Mouse (Mus musculus): ENCODE data around the gene Cacna2d4. TPM values are rescaled to one million over a fixed set of nuclear protein-coding genes. Genes with fewer than 3 reads are reported as not detected.

Gene Cacna2d4
- total RNA-seq, 1 experiment from 2014 or later, result 1.1 TPM

DNA sequence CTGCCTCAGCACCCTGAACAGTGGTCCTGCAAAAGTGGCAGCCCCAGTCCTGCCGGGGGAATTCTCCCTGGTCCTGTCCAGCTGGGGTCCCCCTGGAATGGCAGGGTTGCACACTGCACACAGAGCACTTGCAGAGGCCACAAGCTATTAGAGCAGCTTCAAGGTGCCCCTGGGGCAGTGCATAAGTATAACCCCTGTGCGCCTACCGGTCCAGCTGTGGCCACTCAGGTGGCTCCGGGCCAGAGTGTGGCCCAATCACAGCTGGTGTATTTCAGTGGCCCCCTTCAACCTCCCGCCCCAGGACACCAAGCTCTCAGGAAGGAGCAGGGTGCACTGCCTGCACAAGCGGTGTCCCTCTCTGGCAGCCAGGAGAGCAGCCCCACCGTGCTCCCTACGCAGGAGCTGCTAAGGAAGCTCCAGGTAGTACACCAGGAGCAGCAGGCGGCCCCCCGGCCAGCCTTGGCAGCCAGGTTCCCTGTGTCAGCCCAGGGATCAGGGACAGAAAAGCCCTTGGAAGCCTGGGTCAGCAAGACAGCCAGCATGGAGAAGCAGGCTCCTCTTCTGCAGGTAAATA, 21.2 kb upstream of the Cacna2d4 start:
- no peak for ATAC-seq (replicated peaks in 1 of 2; ENCODE audit: insufficient read depth in 1 of 2, low FRiP score in 2 of 2, low TSS enrichment in 1 of 2, low read depth in 1 of 2, poor library complexity in 2 of 2, severe bottlenecking in 2 of 2)

GRCm38 (mm10) chr6:119217661-119218060, 18.7 kb upstream of the Cacna2d4 start:
- no peak for ATAC-seq (replicated peaks in 1 of 2; ENCODE audit: insufficient read depth in 1 of 2, low FRiP score in 2 of 2, low TSS enrichment in 1 of 2, low read depth in 1 of 2, poor library complexity in 2 of 2, severe bottlenecking in 2 of 2)

DNA sequence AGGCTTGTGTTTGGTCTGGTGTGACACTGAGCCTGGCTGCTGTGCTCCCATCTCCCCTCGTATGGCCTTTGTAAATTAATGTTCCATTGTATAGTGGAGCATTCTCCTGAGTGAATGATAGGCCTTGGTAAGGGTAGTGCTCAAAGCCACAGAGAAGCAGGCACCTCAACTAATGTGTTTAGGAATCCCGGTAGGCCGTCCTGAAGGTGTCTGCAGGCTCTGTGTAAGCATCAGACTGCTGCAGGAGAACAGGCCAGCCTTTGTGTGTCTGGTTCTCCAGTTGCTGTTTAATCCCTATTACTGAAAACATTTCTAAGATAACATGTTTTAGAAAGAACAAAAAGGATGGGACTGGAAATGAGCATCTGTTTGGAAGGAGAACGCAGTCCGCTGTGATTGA, 17.7 kb upstream of the Cacna2d4 start:
- no peak for ATAC-seq (replicated peaks in 1 of 2; ENCODE audit: insufficient read depth in 1 of 2, low FRiP score in 2 of 2, low TSS enrichment in 1 of 2, low read depth in 1 of 2, poor library complexity in 2 of 2, severe bottlenecking in 2 of 2)

DNA sequence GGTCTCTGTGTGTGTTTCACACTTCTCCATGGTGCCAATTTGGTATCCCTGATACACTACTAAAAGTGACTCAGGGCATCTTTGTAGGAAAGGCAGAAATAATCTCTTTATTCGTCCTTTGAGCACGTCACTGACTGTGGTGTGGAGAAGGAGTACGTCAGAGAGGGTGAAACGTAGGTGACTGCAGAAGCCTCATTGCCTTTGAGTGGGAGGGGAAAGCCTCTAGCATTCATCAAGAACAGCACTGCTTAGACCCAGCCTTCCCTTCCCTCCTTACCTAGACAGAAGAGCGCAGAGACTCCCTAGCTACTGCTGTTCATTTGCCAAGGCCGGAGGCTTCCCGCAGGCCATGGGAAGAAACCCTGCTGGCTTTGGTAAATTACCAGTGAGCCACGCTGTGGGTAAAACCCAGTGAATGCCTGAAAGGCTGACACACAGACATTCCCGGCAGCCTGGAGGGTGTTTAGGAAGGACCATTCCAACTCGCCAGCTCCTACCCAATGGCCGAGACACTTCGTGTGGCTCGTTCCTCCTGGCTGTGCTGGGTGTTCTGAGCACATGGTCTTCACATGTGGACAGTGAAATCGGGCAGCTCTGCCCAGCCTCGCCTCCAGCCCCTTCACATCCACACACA, 17.0 kb upstream of the Cacna2d4 start:
- ATAC-seq (replicated peaks in 1 of 2; ENCODE audit: insufficient read depth in 1 of 2, low FRiP score in 2 of 2, low TSS enrichment in 1 of 2, low read depth in 1 of 2, poor library complexity in 2 of 2, severe bottlenecking in 2 of 2), result no peak

DNA sequence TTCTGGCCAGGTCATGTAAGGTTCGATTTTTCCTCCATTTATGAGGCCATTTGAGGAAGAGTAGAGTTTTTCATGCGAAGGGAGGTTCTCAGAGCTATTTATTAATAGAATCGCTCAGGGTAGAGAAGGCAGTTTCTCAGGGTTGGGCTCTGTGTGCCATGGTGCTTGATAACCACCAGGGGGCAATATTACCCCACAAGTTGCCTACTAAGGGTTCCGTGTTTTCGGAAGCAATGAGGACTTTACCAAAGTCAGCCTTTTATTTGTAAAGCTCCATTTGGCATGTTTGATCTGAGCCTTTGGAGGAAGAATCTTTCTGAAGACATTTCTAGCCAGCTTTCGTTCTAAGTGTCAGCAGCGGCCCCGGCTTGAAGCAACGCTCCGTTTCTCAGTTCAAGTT, 16.0 kb upstream of the Cacna2d4 start:
- ATAC-seq (replicated peaks in 1 of 2; ENCODE audit: insufficient read depth in 1 of 2, low FRiP score in 2 of 2, low TSS enrichment in 1 of 2, low read depth in 1 of 2, poor library complexity in 2 of 2, severe bottlenecking in 2 of 2), result peak; percentile 77 to 78; a peak in 3 of 4 replicates

DNA sequence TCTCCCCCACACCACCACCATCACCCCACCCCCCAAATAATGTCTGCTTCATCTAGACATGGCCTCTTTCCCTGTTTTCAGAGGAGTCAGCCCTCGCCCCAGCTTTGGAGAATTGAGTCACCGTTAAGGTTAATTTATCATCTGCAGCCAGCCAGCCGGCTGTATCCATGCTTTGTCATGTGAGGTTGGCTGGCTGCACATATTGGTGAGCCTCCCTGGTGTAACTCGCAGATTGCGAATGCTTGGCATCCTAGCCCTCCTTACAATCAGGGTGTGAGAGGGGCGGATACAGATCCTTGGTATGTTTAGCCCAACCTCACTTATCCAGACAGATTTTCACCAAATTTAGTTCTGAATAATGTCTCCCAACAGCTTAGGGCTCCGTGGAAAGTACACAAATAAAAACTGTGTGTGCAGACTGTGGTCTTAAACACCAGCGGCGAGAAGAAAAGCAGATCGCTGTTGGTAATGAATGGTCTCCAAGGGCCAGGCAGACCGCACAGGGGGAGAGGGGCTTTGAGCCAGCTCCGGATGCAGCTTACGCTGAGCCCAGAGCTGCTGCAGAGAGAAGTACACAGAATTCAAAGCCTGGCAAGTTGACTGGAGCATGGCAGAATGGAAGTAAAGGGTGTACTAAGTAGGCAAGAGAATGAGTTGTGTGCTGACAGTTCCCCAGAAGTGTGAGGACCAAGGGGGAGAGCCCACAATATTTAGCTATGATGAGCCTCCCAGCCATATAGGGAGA, 11.7 kb upstream of the Cacna2d4 start:
- no peak for ATAC-seq (replicated peaks in 1 of 2; ENCODE audit: insufficient read depth in 1 of 2, low FRiP score in 2 of 2, low TSS enrichment in 1 of 2, low read depth in 1 of 2, poor library complexity in 2 of 2, severe bottlenecking in 2 of 2)

DNA sequence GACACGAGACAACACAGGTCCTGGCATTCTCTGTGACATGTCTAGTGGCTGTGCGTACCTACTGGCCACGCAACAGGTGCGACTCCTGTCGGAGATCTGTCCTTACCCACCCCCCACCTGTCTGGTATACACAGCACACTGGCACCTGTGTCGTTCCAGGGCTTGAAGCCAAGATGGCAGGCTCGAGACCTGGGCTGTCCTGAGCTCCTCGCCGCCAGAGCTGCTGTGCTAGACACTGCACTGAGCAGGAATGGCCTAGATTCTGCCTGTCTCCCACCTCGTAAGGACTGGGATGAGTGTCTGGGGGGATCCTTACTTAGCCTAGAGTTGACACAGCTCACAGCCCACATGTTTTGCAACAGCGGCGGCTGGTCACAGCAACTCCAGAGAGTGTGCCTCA, 11.1 kb upstream of the Cacna2d4 start:
- ATAC-seq (replicated peaks in 1 of 2; ENCODE audit: insufficient read depth in 1 of 2, low FRiP score in 2 of 2, low TSS enrichment in 1 of 2, low read depth in 1 of 2, poor library complexity in 2 of 2, severe bottlenecking in 2 of 2), result no peak

- ATAC-seq (replicated peaks in 1 of 2; ENCODE audit: insufficient read depth in 1 of 2, low FRiP score in 2 of 2, low TSS enrichment in 1 of 2, low read depth in 1 of 2, poor library complexity in 2 of 2, severe bottlenecking in 2 of 2), result no peak
These were observed 10.6 kb upstream of the Cacna2d4 start for GRCm38 (mm10) chr6:119225731-119226130.

GRCm38 (mm10) chr6:119227001-119227400, 9.3 kb upstream of the Cacna2d4 start:
- no peak for ATAC-seq (replicated peaks in 1 of 2; ENCODE audit: insufficient read depth in 1 of 2, low FRiP score in 2 of 2, low TSS enrichment in 1 of 2, low read depth in 1 of 2, poor library complexity in 2 of 2, severe bottlenecking in 2 of 2)

GRCm38 (mm10) chr6:119228861-119229603, 7.3 kb upstream of the Cacna2d4 start:
- no peak for ATAC-seq (replicated peaks in 1 of 2; ENCODE audit: insufficient read depth in 1 of 2, low FRiP score in 2 of 2, low TSS enrichment in 1 of 2, low read depth in 1 of 2, poor library complexity in 2 of 2, severe bottlenecking in 2 of 2)

GRCm38 (mm10) chr6:119233066-119233465, 3.3 kb upstream of the Cacna2d4 start:
- ATAC-seq (replicated peaks in 1 of 2; ENCODE audit: insufficient read depth in 1 of 2, low FRiP score in 2 of 2, low TSS enrichment in 1 of 2, low read depth in 1 of 2, poor library complexity in 2 of 2, severe bottlenecking in 2 of 2), result no peak

GRCm38 (mm10) chr6:119235441-119235840, 885 bp upstream of the Cacna2d4 start:
- no peak for ATAC-seq (replicated peaks in 1 of 2; ENCODE audit: insufficient read depth in 1 of 2, low FRiP score in 2 of 2, low TSS enrichment in 1 of 2, low read depth in 1 of 2, poor library complexity in 2 of 2, severe bottlenecking in 2 of 2)

DNA sequence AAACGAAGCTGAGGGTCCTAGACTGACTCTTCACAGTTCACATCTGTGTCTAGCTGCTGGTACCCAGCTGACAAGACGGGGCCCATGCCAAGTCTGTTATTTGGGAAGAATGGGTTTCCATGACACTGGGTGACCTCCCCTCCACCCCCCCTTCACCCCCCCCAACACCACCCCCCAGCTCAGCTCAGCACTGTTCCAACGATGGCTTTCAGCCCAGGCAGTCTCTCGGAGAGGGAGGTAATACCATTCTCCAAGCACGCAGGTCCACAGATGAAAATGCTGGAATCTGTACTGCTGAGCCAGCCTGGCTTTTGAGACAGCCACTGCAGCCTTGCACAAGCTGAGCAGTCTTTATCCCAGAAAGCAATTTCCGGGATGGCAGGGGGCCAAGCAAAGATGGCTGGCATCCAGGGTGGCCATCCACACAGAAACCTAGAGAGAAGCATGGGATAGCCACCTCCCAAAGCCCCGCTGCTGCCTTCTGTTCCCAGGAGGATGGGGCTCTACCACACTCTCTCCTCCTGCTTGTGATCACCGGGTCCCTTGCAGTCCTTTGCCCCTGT, 1.2 kb downstream of the Cacna2d4 start:
- no peak for ATAC-seq (replicated peaks in 1 of 2; ENCODE audit: insufficient read depth in 1 of 2, low FRiP score in 2 of 2, low TSS enrichment in 1 of 2, low read depth in 1 of 2, poor library complexity in 2 of 2, severe bottlenecking in 2 of 2)

DNA sequence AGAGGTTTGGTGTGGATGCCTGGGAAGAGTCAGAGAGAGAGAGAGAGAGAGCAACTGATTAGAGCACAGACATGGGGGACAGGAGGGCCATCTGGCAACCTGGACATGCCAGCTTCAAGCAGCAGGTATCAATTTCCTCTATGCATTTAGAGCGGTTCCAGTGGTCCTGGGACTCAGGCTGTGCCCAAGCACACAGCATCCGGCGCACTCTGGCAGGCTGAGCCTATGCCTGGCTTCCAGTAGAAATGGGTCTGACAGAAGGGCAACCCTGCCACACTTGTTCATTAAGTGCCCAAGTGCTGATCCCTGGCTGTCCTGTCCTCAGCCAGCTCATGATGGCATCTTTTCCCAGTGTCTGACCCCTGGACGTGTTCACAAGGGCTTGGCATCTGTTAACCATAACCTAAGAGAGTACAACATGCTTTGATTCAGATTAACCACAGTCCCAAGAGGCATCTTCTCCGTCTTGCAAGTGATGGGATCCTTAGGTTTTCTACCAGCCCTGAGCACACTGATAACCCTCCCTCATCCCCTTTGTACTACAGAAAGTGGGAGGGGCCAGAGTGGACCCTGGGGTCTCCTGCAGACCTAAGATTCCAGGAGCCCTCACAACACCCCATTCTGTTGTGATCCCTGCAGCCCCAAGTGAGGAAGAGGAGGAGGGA, 3.1 kb downstream of the Cacna2d4 start:
- ATAC-seq (replicated peaks in 1 of 2; ENCODE audit: insufficient read depth in 1 of 2, low FRiP score in 2 of 2, low TSS enrichment in 1 of 2, low read depth in 1 of 2, poor library complexity in 2 of 2, severe bottlenecking in 2 of 2), result no peak

DNA sequence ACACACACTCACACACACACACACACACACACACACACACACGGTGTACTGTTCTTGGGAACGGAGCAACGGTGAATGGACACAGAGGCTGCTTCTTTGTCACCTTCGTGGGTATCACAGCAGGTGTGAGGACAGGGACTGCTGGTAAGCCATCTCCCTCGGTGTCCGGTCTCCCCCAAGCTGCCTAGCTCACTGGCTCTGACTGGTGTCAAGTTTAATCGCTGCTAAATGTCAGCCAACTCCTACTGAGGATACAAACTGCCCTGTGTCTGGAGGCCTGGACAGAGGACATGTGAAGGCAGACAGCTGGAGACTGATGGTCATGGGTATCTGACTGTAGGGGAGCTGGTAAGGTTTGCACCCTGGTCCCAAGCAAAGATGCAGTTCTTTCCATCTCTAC, 3.9 kb downstream of the Cacna2d4 start:
- no peak for ATAC-seq (replicated peaks in 1 of 2; ENCODE audit: insufficient read depth in 1 of 2, low FRiP score in 2 of 2, low TSS enrichment in 1 of 2, low read depth in 1 of 2, poor library complexity in 2 of 2, severe bottlenecking in 2 of 2)

- ATAC-seq (replicated peaks in 1 of 2; ENCODE audit: insufficient read depth in 1 of 2, low FRiP score in 2 of 2, low TSS enrichment in 1 of 2, low read depth in 1 of 2, poor library complexity in 2 of 2, severe bottlenecking in 2 of 2), result no peak
These were observed 4.8 kb downstream of the Cacna2d4 start for GRCm38 (mm10) chr6:119240871-119241705.

All from hematopoietic stem cell, adult 5-6 weeks (primary cell).